Mouse (Mus musculus) olfactory bulb, adult 2 months (tissue): Measurements from ENCODE around the gene Tmem260.

Experiments
- CTCF ChIP-seq: fragments of 200-500 bp; IDR thresholded peaks from 2 replicates; pipeline ENCODE4 v1.5.1; 2012; ENCODE audit warnings: low read depth, mild to moderate bottlenecking, low read length, moderate library complexity; ENCODE audit not compliant: insufficient read depth
- POLR2A ChIP-seq: fragments of 200-500 bp; IDR thresholded peaks from 2 replicates; pipeline ENCODE4 v1.6.1; 2012; ENCODE audit warnings: mild to moderate bottlenecking, low read depth, low read length, moderate library complexity; ENCODE audit not compliant: insufficient read depth

- TF ChIP-seq CTCF (no peak), POLR2A (no peak)
Observed at GRCm38 (mm10) chr14:48422901-48423300, 23.0 kb upstream of the Tmem260 start.
